Mouse (Mus musculus) thymus, adult 18-20 months (tissue): ENCODE results near the gene C1qtnf3.
"Not testable (repeated sequence)": the region's sequence is repeated elsewhere in the genome, so short reads cannot be mapped to it uniquely, and the experiment has no call there.

ENCODE experiments used
- DNase-seq, 2 experiments: peaks; one replicate each; pipeline ENCODE4 v3.0.0; 2022; ENCODE audit warnings: mixed read lengths in 2 of 2

The C1qtnf3 gene

GRCm38 (mm10) chr15:10959277-10960026, 7.3 kb downstream of the C1qtnf3 start:
- DNase-seq: no peak

GRCm38 (mm10) chr15:10960267-10960666, 8.1 kb downstream of the C1qtnf3 start:
- DNase-seq: no peak

- DNase-seq: no peak
These were observed 10.5 kb downstream of the C1qtnf3 start for GRCm38 (mm10) chr15:10962601-10963000.

- no peak for DNase-seq
These were observed 17.3 kb downstream of the C1qtnf3 start for GRCm38 (mm10) chr15:10969439-10969838.

- DNase-seq: no peak
These were observed 18.6 kb downstream of the C1qtnf3 start for GRCm38 (mm10) chr15:10970777-10971176.

- DNase-seq: no peak
These were observed 25.0 kb downstream of the C1qtnf3 start for GRCm38 (mm10) chr15:10977151-10977550.

GRCm38 (mm10) chr15:10980712-10981111, 28.6 kb downstream of the C1qtnf3 start:
- DNase-seq: no peak

GRCm38 (mm10) chr15:10981377-10982063, 29.4 kb downstream of the C1qtnf3 start, which contains the start of gene Amacr:
Amacr (plus strand) TSS chr15:10981756.
- peak; percentile 73 to 74 for DNase-seq

GRCm38 (mm10) chr15:10982064-10982435, 29.9 kb downstream of the C1qtnf3 start:
- no peak for DNase-seq

- no peak for DNase-seq
These were observed 33.6 kb downstream of the C1qtnf3 start for GRCm38 (mm10) chr15:10985756-10986155.

GRCm38 (mm10) chr15:10986477-10986876, 34.3 kb downstream of the C1qtnf3 start:
- not testable (repeated sequence) for DNase-seq

GRCm38 (mm10) chr15:10990411-10990810, 38.3 kb downstream of the C1qtnf3 start:
- no peak for DNase-seq

GRCm38 (mm10) chr15:10991566-10991965, 39.4 kb downstream of the C1qtnf3 start:
- DNase-seq: no peak

- no peak for DNase-seq
These were observed 47.7 kb downstream of the C1qtnf3 start for GRCm38 (mm10) chr15:10999832-11000231.

GRCm38 (mm10) chr15:11000421-11000820, 48.3 kb downstream of the C1qtnf3 start, which contains the start of gene Slc45a2:
Slc45a2 (plus strand) TSS chr15:11000721.
- DNase-seq: no peak

- no peak for DNase-seq
These were observed 51.7 kb downstream of the C1qtnf3 start for GRCm38 (mm10) chr15:11003791-11004190.

GRCm38 (mm10) chr15:11004646-11005045, 52.5 kb downstream of the C1qtnf3 start:
- no peak for DNase-seq

- no peak for DNase-seq
These were observed 56.6 kb downstream of the C1qtnf3 start for GRCm38 (mm10) chr15:11008756-11009155.

- DNase-seq: no peak
These were observed 58.9 kb downstream of the C1qtnf3 start for GRCm38 (mm10) chr15:11010976-11011548.

GRCm38 (mm10) chr15:11014931-11015330, 62.8 kb downstream of the C1qtnf3 start:
- no peak for DNase-seq

GRCm38 (mm10) chr15:11026801-11027561, 74.8 kb downstream of the C1qtnf3 start:
- DNase-seq: no peak
